Mouse (Mus musculus) spleen, postnatal 10 days (tissue): ENCODE results near the gene Calhm2.

Experiments used
- DNase-seq, 2 experiments: peaks; one replicate each; pipeline ENCODE4 v3.0.0; 2021 to 2022; ENCODE audit warnings: low spot score in 2 of 2

Calhm2 gene

GRCm38 (mm10) chr19:47067924-47068611 lies 70.0 kb downstream of the Calhm2 start:
- DNase-seq: peak; percentile 87 to 90

DNA sequence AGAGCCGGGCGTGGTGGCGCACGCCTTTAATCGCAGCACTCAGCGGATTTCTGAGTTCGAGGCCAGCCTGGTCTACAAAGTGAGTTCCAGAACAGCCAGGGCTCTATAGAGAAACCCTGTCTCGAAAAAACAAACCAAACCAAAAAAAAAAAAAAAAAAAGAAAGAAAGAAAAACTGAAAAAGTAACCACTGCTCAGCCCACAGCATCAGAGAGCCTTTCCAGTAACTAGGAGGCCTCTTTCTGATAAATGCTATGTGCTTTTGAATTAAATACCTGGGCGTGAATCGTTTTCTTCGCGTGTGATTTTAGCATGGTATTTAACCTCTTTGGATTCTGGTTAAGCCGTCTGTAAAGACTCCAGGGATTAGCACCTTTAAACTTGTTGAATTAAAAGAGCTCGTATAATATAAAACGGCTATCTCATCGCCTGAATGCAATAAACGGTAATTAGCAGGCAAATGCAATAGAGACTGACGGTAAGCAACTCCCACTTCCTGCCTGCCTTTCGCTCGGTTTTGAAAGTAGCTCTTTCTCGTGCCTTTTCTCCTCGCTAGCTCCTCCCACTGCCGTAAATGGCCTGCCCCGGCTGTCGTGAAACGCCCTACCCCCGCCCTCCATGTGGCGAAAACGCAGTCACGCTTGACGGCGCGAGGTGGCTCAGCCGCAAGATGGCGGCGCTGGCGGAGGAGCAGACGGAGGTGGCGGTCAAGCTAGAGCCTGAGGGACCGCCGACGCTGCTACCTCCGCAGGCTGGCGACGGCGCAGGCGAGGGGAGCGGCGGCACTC lies 70.8 kb downstream of the Calhm2 start, which contains the start of gene Taf5:
Gene Taf5 (plus strand): TSS at position 651 of the 787 bp plus-strand sequence.
- peak; percentile 99 for DNase-seq

DNA sequence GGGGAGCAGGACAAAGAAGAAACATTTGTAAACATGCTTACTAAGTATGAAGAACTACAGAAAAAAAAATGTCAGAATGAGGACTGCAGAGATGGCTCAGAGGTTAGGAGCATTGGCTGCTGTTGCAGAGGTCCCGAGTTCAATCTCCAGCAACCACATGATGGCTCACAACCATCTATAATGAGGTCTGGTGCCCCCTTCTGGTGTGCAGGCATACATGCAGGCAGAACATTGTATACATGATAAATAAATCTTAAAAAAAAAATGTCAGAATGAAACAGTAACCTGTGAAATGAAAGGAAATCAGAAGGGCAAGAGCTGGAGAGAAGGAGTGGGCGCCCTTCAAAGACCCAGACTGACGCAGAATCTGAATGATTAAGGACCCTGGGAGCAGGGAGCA lies 72.2 kb downstream of the Calhm2 start:
- no peak for DNase-seq

GRCm38 (mm10) chr19:47057684-47058083 lies 80.4 kb downstream of the Calhm2 start:
- no peak for DNase-seq
